Mouse (Mus musculus) right cerebral cortex, postnatal 4 days (tissue): ENCODE results near the gene Slc26a9.

Experiments used
- DNase-seq: peaks from one replicate; pipeline ENCODE4 v3.0.0-alpha.2; 2022

The Slc26a9 gene

GRCm38 (mm10) chr1:131743868-131744464 is at the start of gene Slc26a9:
Gene Slc26a9 (plus strand): TSS chr1:131744022.
- DNase-seq = no peak

- DNase-seq = no peak
Observed at GRCm38 (mm10) chr1:131695308-131695707, 48.5 kb upstream of the Slc26a9 start.

DNA sequence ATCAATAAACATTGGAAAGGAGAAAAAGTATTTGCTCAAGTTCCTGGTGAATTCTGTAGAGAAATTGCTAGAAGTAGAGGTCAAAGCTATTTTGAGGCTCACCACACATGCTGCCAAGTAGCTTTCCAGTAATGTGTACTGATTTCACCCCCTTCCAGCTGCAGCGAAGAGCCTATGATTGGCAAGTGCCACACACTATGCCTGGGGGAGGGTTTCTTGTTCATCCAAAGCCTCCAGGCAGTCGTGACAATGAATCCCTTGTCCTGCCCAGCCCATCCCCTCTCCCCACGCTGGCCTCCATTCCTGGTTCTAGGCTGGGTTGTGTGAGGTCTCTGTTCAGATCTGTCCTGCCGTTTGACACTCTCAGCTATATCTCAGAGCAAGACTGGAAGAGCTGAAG is 47.5 kb upstream of the Slc26a9 start:
- no peak for DNase-seq

DNA sequence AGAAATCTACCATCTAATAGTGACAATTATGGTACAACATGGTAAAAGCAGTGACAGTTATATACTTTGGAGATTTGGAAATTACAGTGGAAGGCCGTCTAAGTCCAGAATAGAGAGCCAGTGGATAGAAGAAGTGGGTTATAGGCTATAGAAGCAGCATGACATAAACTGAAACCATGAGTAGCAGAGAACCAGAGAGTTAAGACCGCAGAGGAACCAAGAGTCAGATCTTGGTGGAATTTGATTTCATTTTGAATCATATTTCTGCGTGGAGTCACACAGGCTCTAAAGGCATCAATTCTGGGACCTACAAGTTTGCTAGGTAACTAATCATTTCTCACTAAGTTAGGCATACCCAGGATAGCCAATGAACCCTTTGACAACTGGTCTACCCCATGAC is 45.1 kb upstream of the Slc26a9 start:
- no peak for DNase-seq

DNA sequence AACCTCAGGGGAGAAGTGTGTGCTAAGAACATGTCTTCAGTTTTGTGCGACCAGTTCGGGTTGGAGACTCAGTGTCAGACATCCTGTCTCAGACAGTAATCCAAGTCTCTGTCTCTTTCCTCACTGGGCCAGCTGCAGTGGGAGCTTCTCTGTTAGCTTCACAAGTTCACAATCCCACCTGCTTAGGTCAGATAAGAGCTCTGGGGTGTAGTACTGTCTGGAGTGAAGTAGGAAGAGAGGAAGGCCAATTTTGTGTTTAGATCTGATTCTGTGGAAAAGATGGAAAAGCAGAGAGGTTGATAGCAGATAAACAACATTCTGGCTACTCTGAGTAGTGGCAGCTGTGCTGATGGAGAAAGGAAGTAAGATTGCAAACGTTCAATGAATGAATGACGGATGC is 44.2 kb upstream of the Slc26a9 start:
- DNase-seq = no peak

GRCm38 (mm10) chr1:131700447-131700846 is 43.4 kb upstream of the Slc26a9 start:
- no peak for DNase-seq

DNA sequence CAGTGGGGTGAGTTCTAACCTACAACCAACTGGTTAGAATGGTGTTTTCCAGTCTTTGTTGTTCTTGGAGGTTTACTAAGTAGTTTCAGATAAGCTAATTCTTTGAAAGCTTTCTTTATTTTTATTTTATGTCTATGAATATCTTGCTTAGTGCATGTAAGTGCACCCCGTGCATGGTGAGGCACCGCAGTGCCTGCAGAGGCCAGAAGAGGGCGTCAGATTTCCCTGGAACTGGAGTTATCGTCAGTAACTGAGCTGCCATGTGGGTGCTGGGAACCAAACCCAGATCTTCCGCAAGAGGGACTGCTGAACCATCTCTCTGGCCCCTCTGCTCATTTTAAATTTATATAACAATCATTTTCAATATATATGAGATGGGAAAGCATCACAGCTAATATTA is 42.4 kb upstream of the Slc26a9 start:
- no peak for DNase-seq

DNA sequence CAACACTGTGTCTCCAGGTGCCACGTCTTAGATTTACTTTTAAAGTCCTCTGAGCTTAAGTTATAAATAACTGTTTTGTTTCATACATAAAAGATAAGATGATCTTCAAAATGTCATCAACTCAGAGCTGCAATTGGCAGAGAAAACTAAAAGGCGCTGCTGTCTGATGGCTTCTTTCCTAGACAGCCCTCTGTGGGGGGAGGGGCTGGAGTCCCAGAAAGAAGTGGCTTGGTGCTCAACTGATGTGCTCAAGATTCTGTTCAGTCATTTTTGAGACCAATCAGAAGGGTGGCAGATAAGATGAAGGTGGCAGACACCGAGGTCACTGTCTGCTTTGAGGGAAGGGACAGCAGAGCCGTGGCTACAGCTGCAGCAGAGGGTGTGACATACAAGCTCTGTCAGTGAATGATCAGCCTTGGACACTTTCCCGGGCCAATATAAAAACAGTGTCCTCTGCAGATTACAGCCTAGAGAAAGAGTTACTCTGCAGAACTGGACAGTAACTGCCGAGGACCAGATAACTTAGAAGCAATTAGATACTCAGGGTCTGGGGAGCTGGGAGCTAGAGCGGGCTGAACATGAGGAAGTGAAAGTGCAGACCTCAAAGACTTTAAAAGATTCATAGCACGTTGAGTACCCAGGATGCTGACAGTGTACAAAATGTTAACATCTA is 41.6 kb upstream of the Slc26a9 start:
- peak; percentile 50 for DNase-seq

DNA sequence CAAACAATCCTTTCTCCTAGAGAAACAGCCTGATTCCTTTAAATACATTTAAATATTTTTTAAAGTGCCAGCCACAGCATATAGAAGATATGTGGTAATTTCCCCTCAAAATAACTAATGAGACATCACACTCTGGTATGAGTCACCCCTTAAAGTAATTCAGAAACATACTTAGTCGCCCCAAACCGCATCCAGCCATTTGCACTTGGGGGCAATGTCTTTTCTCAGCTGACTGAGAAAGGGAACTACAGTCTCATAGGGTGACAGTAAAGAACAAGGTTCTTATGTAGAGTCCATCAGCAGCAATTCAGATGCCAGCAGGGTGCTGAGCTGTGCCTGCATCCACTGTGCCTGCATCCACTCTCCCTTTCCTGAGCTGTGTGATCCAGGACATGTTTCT is 40.3 kb upstream of the Slc26a9 start:
- no peak for DNase-seq

GRCm38 (mm10) chr1:131708338-131708737 is 35.5 kb upstream of the Slc26a9 start:
- peak; percentile 40 for DNase-seq

DNA sequence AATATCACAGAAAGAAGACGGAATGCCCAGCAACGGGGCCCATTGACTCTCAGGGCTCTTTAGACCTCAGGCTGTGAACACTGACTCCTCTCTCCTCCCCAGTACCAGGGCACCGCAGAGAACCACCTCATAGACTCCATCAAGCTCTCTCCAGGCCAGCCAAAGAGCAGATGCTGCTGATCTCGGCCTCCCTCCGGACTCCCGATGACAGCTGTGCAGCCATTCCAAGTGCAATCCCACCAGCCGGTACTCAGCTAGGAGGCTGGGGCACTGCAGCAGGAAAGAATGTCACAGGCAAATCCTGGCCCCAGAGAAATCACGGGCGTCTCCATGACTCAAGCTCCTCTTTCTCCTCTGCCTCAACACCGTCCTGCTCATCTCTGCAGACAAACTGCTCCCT is 32.3 kb upstream of the Slc26a9 start:
- no peak for DNase-seq

DNA sequence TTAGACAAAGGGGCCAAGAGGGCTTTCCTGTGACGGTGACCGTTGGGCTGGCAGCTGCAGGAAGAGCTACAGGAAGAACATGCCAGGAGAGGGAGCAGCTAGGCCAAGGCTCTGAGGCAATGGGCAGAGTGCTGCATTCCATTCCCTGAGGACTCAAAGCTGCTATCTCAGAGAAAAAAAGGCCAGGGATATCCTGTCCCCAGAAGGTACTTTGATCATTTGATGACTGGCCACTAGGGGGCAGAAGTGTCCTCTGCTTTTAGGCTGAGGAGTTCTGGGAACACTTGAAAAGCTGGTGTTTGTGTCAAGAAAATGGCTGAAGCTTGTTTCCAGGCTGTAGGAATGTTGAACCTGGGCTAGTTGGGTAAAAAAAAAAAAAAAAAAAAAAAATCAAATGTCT is 31.4 kb upstream of the Slc26a9 start:
- DNase-seq = peak; percentile 90

DNA sequence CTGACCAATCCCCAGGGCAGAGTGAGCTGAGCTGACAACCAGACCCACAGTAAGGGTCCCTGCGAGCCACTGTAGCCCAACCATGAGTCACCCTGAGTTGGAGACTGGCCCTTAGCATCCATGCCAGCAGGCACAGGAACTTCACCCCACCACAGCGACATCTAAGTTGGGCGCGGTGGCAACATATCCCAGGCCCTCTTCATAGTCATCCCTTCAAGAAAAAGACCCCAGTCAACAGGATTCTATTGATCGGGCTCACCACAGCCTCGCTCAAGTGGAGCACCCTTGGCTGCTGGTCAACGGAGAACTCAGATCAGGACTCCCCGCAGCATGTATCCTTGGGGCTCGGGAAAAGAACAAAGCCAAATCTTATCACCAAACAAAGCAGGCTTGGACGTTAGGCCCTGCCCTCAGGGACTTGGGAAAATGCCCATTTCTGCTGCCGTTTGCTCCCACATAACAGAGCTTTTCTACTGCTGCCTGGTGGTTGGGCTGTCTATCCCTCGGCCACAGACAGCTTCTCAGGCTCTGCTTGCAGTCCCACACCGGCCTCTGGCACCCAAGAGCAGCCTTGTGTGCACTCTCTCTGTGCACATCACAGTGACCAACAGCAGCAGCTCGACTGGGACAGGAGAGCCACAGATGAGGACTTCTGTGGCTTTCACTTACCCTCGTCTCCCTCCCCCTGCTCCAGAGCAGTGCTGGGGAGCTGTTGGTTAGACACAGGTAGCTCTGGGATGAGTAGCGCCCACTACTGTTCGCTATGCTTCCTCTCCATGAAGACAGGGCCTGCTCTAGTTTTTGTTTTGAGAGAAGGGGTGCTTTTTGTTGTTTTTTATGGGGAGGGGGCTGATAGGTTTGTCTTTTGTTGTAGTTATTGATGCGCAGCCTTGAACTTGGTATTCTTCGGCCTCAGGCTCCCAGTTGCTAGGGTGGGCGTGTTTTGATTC is 29.2 kb upstream of the Slc26a9 start:
- no peak for DNase-seq

GRCm38 (mm10) chr1:131718952-131719694 is 24.7 kb upstream of the Slc26a9 start:
- DNase-seq = no peak

DNA sequence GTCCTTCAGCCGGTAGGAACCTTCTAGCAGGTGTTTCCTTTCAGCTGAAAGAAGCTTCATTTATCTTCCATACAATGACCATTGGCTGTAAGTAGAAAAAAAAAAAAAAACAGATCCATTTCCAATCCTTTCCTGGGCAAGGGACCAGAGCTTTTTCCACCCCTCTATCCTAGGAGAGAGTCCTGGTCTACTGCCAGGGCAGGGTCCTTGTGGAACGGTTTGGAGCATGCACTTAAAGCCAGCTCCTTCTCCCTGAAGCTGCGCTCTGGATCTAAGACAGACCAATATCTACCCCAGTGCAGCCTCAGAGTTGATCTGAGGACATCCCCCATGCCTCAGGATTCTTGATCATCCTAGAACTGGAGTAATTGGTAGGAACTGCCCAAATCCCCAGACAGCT is 21.8 kb upstream of the Slc26a9 start:
- DNase-seq = no peak

DNA sequence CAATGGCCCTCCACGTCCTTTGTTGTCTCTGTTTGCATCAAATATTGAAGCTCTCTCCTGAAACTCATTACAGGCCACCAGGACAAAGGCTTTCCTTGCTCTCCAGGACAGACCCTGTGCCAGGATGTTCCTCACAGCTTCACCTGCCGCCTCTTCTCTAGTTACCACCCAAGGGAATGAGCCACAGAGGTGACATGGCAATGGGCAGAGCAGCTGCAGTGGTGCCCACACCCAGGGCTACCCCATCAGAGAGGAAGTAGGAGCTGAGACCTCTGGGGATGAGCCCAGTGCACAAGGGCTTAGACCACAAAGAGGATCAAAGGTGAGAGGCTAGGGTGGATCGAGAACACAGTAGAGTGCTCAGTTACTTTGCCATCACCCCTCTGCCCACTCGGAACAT is 20.3 kb upstream of the Slc26a9 start:
- DNase-seq = no peak

GRCm38 (mm10) chr1:131726586-131726985 is 17.2 kb upstream of the Slc26a9 start:
- no peak for DNase-seq

GRCm38 (mm10) chr1:131730639-131731437 is 13.0 kb upstream of the Slc26a9 start:
- DNase-seq = no peak

DNA sequence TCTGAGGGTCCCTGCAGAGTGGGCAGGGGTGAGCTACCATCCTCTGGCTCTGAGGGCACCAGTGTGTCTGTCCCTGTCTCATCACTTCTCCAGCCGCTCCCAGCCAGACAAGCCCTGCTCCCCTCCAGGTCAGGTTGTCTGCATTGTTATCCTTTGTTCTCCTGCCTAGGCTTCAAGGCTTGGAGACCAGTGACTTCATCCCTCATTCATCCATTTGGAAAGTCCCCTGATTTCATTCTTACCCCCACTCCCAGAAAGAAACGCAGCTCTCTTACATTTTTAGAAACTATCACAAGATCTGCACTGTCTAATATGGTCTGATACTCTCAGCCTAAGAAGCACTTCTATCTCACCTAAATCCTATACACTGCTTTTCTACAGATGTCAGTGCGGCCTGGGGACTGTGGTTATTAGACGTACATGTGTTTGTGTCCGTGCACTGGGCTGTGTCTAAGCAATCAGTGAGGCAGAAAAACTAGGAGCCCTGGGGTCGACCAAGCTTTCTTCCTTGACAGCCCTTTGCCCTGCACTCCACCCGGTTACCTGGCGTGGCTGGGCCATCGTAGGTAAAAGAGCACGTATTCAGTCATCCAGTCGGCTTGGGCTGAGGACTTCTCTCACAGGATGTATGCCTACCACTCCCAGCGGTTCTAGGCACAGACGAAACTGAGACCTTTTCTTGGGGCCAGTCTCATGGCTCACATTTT is 10.2 kb upstream of the Slc26a9 start:
- no peak for DNase-seq

DNA sequence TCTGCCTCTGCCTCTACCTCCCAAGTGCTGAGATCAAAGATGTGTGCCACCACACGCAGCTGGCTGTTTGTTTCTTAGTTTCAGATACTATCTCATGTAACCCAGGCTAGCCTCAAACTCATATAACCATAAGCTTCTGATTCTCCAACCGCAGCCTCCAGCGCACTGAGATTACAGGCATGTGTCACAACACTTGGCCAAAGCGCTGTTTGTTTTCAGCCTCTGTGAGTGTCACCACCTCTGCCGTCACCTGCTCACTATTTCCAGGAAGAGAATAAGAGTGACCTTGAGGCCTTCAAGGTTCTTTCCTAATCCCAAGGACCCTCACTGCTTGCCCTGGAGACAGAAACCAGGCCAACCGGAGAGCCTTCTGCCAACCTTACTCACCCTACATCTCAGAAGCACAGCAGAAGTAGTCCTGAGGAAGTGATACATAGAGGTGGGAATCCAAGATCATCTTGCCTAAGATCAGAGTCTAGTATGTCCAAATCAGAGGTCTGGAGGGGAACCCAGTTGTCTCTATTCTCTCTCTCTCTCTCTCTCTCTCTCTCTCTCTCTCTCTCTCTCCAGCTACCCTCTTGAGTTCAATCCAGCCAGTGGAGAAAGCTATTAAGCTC is 9.1 kb upstream of the Slc26a9 start:
- no peak for DNase-seq

DNA sequence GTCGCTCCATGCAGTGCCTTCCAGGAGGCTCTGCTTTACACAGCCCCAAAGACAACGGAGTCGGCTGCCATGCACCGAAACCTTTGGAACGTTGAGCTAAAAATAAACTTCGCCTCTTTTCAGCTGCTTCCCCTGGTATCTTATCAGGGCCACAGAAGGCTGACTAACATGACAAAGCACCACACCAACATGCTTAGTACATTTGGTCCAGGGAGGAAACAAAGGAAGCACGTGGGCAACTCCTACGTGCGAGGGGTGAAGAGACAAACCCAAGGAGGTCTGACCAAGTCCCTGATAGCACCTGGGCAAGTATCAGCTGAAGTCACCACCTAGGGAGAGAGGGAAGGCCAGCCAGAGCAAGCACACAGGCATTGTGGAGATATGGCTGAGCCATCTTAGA is 7.3 kb upstream of the Slc26a9 start:
- DNase-seq = no peak
